22 mouse cellular contexts compared by ENCODE assay signal in genomic region chr2:174605020-174605419, GRCm38 (mm10). TPM values are rescaled to one million over a fixed set of nuclear protein-coding genes. Genes with fewer than 3 reads are reported as not detected.
A peak's percentile ranks its signal among the peaks of the same experiment; 100 is the strongest.
DNase-seq lines count a peak whose midpoint lies in the region; TF ChIP-seq lines count a peak whose summit lies in the region.
"Had no signal": no experiment of that assay in that cellular context is flagged by ENCODE, and none has a peak within 500 bp of the region (broad histone marks: within the 10 kb centered on the region; RNA-seq: fewer than 3 reads in every experiment).

No protein-coding gene starts in this region.

- WGBS in cerebellum, adult 2 months = 98% methylated on average over 1 of the region's 1 CpGs

- in situ Hi-C loops in CH12.LX (cut with MboI; ENCODE audit: low pct_ligation_motif_present, low pct_unique_long_range_greater_than_20kb, low sequenced_read_pairs) = no loop called here
- in situ Hi-C loops in ES-E14 (cut with MboI; ENCODE audit: low sequenced_read_pairs in 2 of 2, unreplicated experiment in 2 of 2) = no loop called here

- H3K36me3 ChIP-seq in CH12.LX (replicated peaks in 1 of 2; ENCODE audit: control insufficient read depth in 1 of 2, insufficient read depth in 1 of 2, low read length in 1 of 2) = peaks cover 0 to 18% of the 10 kb centered on the region in 2 experiments
- no peaks in the 10 kb centered on the region for H3K36me3 ChIP-seq in ES-E14 (ENCODE audit: control insufficient read depth, insufficient read depth, low read length, poor library complexity, severe bottlenecking)
- H3K36me3 ChIP-seq: embryonic facial prominence, embryonic 13.5 days; embryonic facial prominence, embryonic 15.5 days; forebrain, embryonic 10.5 days; forebrain, embryonic 12.5 days had no signal

- no peak for TF ChIP-seq POLR2A in CH12.LX (IDR thresholded peaks at IDR 0.05; ENCODE audit: low read depth, low read length)
- no peak for TF ChIP-seq POLR2A in cerebellum, adult 2 months (IDR thresholded peaks at IDR 0.05; ENCODE audit: borderline replicate concordance, insufficient read depth, low read length)

- H3K4me3 ChIP-seq in CH12.LX (replicated peaks in 1 of 3; ENCODE audit: low read depth in 2 of 3, low read length in 2 of 3, poor library complexity in 1 of 3) (no peak overlapping the region), ES-E14 (ENCODE audit: insufficient read depth in 1 of 2, low read depth in 1 of 2, low read length in 2 of 2, poor library complexity in 1 of 2, severe bottlenecking in 1 of 2) (no peak overlapping the region)
- H3K4me3 ChIP-seq in brown adipose tissue, adult 24 weeks (ENCODE audit: insufficient read depth, low read depth, low read length) = no peak overlapping the region
- no peak overlapping the region for H3K4me3 ChIP-seq in cerebellum, adult 2 months (replicated peaks; ENCODE audit: insufficient read depth, low read depth, low read length)
- H3K4me3 ChIP-seq: embryonic facial prominence, embryonic 13.5 days; embryonic facial prominence, embryonic 15.5 days; erythroblast, embryonic 14.5 days; forebrain, embryonic 10.5 days; forebrain, embryonic 12.5 days had no signal

- no peak for TF ChIP-seq EP300 in CH12.LX (IDR thresholded peaks at IDR 0.05; ENCODE audit: low read length)

- dilution Hi-C loops in CH12.LX (cut with MboI; ENCODE audit: extremely low pct_ligation_motif_present, extremely low pct_unique_long_range_greater_than_20kb, low sequenced_read_pairs) = no loop called here

- H3K79me2 ChIP-seq in CH12.LX (replicated peaks; ENCODE audit: control insufficient read depth, extremely low read depth, insufficient read depth, poor library complexity, severe bottlenecking) = no peaks in the 10 kb centered on the region

- H3K27ac ChIP-seq in CH12.LX (ENCODE audit: insufficient read depth, low read depth) (no peak overlapping the region), ES-E14 (ENCODE audit: insufficient read depth, low read depth, low read length, poor library complexity, severe bottlenecking) (no peak overlapping the region)
- peak overlapping the region; percentile 94 for H3K27ac ChIP-seq in brown adipose tissue, adult 24 weeks (replicated peaks; ENCODE audit: low read depth, low read length)
- no peak overlapping the region for H3K27ac ChIP-seq in cerebellum, adult 2 months (ENCODE audit: insufficient read depth, low read length)
- H3K27ac ChIP-seq: embryonic facial prominence, embryonic 13.5 days; embryonic facial prominence, embryonic 15.5 days; forebrain, embryonic 10.5 days; forebrain, embryonic 12.5 days had no signal

- no peaks in the 10 kb centered on the region for H3K27me3 ChIP-seq in CH12.LX (replicated peaks)
- H3K27me3 ChIP-seq in cerebellum, adult 2 months (ENCODE audit: control insufficient read depth, insufficient read depth, low read length) = no peaks in the 10 kb centered on the region
- H3K27me3 ChIP-seq: embryonic facial prominence, embryonic 13.5 days; embryonic facial prominence, embryonic 15.5 days; forebrain, embryonic 12.5 days had no signal

- no peak overlapping the region for H3K4me2 ChIP-seq in CH12.LX (ENCODE audit: insufficient read depth, low read depth, poor library complexity, severe bottlenecking)
- H3K4me2 ChIP-seq: embryonic facial prominence, embryonic 13.5 days; embryonic facial prominence, embryonic 15.5 days; forebrain, embryonic 12.5 days had no signal

- no peak for TF ChIP-seq RAD21 in CH12.LX (IDR thresholded peaks at IDR 0.05; ENCODE audit: low read depth, low read length)

- no peak for TF ChIP-seq CTCF in CH12.LX (conservative IDR thresholded peaks at IDR 0.05 in 1 of 2, IDR thresholded peaks at IDR 0.05 in 1 of 2; ENCODE audit: low read depth in 2 of 2, low read length in 2 of 2)
- TF ChIP-seq CTCF in cerebellum, adult 2 months (IDR thresholded peaks at IDR 0.05; ENCODE audit: borderline replicate concordance, insufficient read depth, low read depth, low read length) = no peak

- DNase-seq in CH12.LX (ENCODE audit: extremely low read depth) (no peak), ES-E14 (ENCODE audit: low read depth, low spot score) (no peak)
- DNase-seq in right cerebral cortex, adult 18-20 months = no peak
- no peak for DNase-seq in cerebellum, adult 2 months
- DNase-seq: adrenal gland, adult 8-10 months; adrenal gland, postnatal 36 days; cerebellum, adult 11 months; cerebellum, adult 18-20 months; cerebellum, adult 9-10 months; cerebellum, postnatal 10 days; cerebellum, postnatal 25 days had no signal

- H3K9me3 ChIP-seq in CH12.LX (replicated peaks; ENCODE audit: low read length) (no peaks in the 10 kb centered on the region), ES-E14 (ENCODE audit: control insufficient read depth, insufficient read depth, low read depth, low read length) (no peaks in the 10 kb centered on the region)
- H3K9me3 ChIP-seq: embryonic facial prominence, embryonic 13.5 days; embryonic facial prominence, embryonic 15.5 days; forebrain, embryonic 10.5 days; forebrain, embryonic 12.5 days had no signal

- no peak overlapping the region for H3K9ac ChIP-seq in CH12.LX (ENCODE audit: insufficient read depth, low read depth)
- no peak overlapping the region for H3K9ac ChIP-seq in ES-E14 (ENCODE audit: insufficient read depth, low read depth, low read length, poor library complexity, severe bottlenecking)
- H3K9ac ChIP-seq: embryonic facial prominence, embryonic 13.5 days; embryonic facial prominence, embryonic 15.5 days; forebrain, embryonic 12.5 days had no signal

- H3K4me1 ChIP-seq in CH12.LX (ENCODE audit: control insufficient read depth in 1 of 2, insufficient read depth in 2 of 2) (peaks cover 8 to 15% of the 10 kb centered on the region in 2 experiments), ES-E14 (ENCODE audit: control insufficient read depth in 2 of 2, insufficient read depth in 2 of 2, low read length in 2 of 2, poor library complexity in 1 of 2) (no peaks in the 10 kb centered on the region)
- peaks cover 16% of the 10 kb centered on the region; the same call in 1 of the 2 replicates for H3K4me1 ChIP-seq in brown adipose tissue, adult 24 weeks (ENCODE audit: control insufficient read depth, insufficient read depth, insufficient read length, low read length)
- H3K4me1 ChIP-seq in cerebellum, adult 2 months (ENCODE audit: control insufficient read depth, insufficient read depth, low read length) = no peaks in the 10 kb centered on the region
- H3K4me1 ChIP-seq: forebrain, embryonic 12.5 days had no signal

TF ChIP-seq in CH12.LX, 34 proteins besides CTCF, POLR2A, EP300 and RAD21:
- TF ChIP-seq JUN (IDR thresholded peaks at IDR 0.05; ENCODE audit: insufficient read depth, low read depth, low read length) = no peak
- peak; percentile 91 for TF ChIP-seq MAFK (IDR thresholded peaks at IDR 0.05; ENCODE audit: insufficient replicate concordance, low read length)

TF ChIP-seq in ES-E14, 5 proteins besides CTCF, POLR2A, EP300 and RAD21:
- TF ChIP-seq HCFC1 (IDR thresholded peaks at IDR 0.05; ENCODE audit: borderline replicate concordance, insufficient read depth, low read length) (no peak), ZC3H11A (IDR thresholded peaks at IDR 0.05; ENCODE audit: borderline replicate concordance, low read depth, low read length) (no peak), CHD2 (IDR thresholded peaks at IDR 0.05; ENCODE audit: low read depth, low read length) (no peak), ZNF384 (IDR thresholded peaks at IDR 0.05; ENCODE audit: low read depth, low read length) (no peak), MAFK (IDR thresholded peaks at IDR 0.05; ENCODE audit: insufficient read depth, low read depth, low read length) (peak; percentile 81)

RNA-seq across cellular contexts. Expression of gene Zfp831, which starts 38.3 kb away (rescaled TPM):
- 0.59 TPM in 2 replicates for total RNA-seq in CH12.LX (2012; rRNA removed)
- total RNA-seq in CH12.LX (2014; rRNA removed) = 0.48 and 0.58 TPM in 2 replicates
- polyA plus RNA-seq in CH12.LX (2012; ENCODE audit: insufficient read length, low read depth) = 0.91 and 0.99 TPM in 2 replicates
- total RNA-seq in ES-E14 (2012; rRNA removed) = 0.05 TPM in 1 of 2 replicates, not detected in the other
- polyA plus RNA-seq in brown adipose tissue, adult 24 weeks (2012; ENCODE audit: insufficient read depth, insufficient read length, missing spikeins) = not detected in 2 replicates
- polyA plus RNA-seq in cerebellum, adult 2 months (2012; rRNA removed) = 0.17 and 0.20 TPM in 2 replicates
- polyA plus RNA-seq: C2C12; embryonic facial prominence, embryonic 11.5 days; erythroblast, embryonic 14.5 days; forebrain, embryonic 12.5 days; forebrain, embryonic 14.5 days; forebrain, embryonic 16.5 days; Patski had no signal
